17 mouse cellular contexts compared by ENCODE assay signal in the genomic region with DNA sequence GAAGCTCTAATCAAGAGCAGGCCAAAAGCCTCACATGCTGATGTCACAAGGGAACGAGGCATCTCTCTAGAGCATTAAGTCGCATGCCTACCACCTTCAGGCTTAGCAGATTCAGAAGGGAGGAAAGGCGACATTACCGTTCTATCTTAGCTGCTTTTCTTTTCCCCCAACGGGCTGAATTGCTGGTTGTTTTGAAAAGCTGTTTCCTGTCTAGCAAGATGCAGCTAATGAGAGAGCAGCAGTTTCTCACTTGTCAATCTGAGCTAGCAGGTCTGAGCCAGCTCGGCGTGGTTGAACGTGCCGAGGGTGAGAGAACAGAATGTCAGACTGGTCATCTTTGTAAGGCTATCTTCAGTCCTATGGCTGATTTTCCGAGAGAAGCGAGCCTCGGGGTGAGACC.
DNase-seq lines count a peak whose midpoint lies in the region; ATAC-seq lines count a peak whose summit lies in the region.
"Had no signal": no experiment of that assay in that cellular context is flagged by ENCODE, and none has a peak within 500 bp of the region (broad histone marks: within the 10 kb centered on the region; RNA-seq: fewer than 3 reads in every experiment).

No protein-coding gene starts in this region.

- no peak overlapping the region for H3K9ac ChIP-seq in heart, embryonic 11.5 days (ENCODE audit: low read depth, low read length)

- peak overlapping the region; percentile 29; the same call in 1 of the 2 replicates for H3K4me2 ChIP-seq in heart, embryonic 11.5 days
- H3K4me2 ChIP-seq: liver, embryonic 11.5 days had no signal

- no peak overlapping the region for H3K4me3 ChIP-seq in heart, embryonic 11.5 days (ENCODE audit: low read depth, low read length)
- H3K4me3 ChIP-seq: left cerebral cortex, adult 2 months had no signal

- ATAC-seq in heart, embryonic 11.5 days (replicated peaks; ENCODE audit: insufficient number of reproducible peaks, low FRiP score, low TSS enrichment), result no peak
- ATAC-seq: activated CD4-positive, CD25-positive, alpha-beta regulatory T cell, adult 4 months; inflammation-experienced regulatory T-cells, adult 6 months had no signal

- no peak overlapping the region for H3K27ac ChIP-seq in heart, embryonic 11.5 days (ENCODE audit: low read depth, low read length)
- H3K27ac ChIP-seq: left cerebral cortex, adult 2 months had no signal

- DNase-seq in heart, adult 18-20 months, result no peak
- DNase-seq in layer of hippocampus, postnatal 14 days (ENCODE audit: low spot score in 2 of 2), result peak; percentile 32 to 47
- DNase-seq in layer of hippocampus, adult 9-10 months (ENCODE audit: low spot score), result no peak
- DNase-seq in embryo, embryonic 10.5 days (ENCODE audit: low spot score), result peak; percentile 38
- peak; percentile 1 for DNase-seq in forelimb bud, embryonic 11.5 days (ENCODE audit: low read depth, low spot score)
- no peak for DNase-seq in gastrocnemius, postnatal 36 days
- DNase-seq in right cerebral cortex, postnatal 10 days (ENCODE audit: low spot score in 2 of 2), result no peak
- DNase-seq: B cell, adult 2 months; cerebellum, adult 8-10 months; gastrocnemius, postnatal 10 days; lung, postnatal 14 days; thymus, adult 18-20 months had no signal

- H3K4me1 ChIP-seq in heart, embryonic 11.5 days (ENCODE audit: control insufficient read depth, insufficient read depth, low read length), result no peaks in the 10 kb centered on the region

- intact Hi-C loops in gastrocnemius, postnatal 36 days (cut with DNase I), result no loop called here

- 26% methylated on average over 12 of the region's 12 CpGs for WGBS in heart, embryonic 11.5 days (ENCODE audit: insufficient replicate concordance)

- no peaks in the 10 kb centered on the region for H3K27me3 ChIP-seq in heart, embryonic 11.5 days (ENCODE audit: control insufficient read depth, insufficient read depth, low read length)

- H3K9me3 ChIP-seq in heart, embryonic 11.5 days (replicated peaks; ENCODE audit: control insufficient read depth, low read length), result no peaks in the 10 kb centered on the region

- H3K36me3 ChIP-seq in heart, embryonic 11.5 days (ENCODE audit: control insufficient read depth, insufficient read depth, low read length), result no peaks in the 10 kb centered on the region

Comparison
In these comparisons a context has a peak if more than half of its experiments do, and no peak if none do; other contexts are left out.
1. DNase-seq: peak in layer of hippocampus, postnatal 14 days (2 of 2), embryo, embryonic 10.5 days (single experiment) and forelimb bud, embryonic 11.5 days (single experiment); none in heart, adult 18-20 months (0 of 2), layer of hippocampus, adult 9-10 months (single experiment), gastrocnemius, postnatal 36 days (0 of 2) and right cerebral cortex, postnatal 10 days (0 of 2).